Mouse (Mus musculus): Measurements from ENCODE around the gene Vps18. TPM values are rescaled to one million over a fixed set of nuclear protein-coding genes. Genes with fewer than 3 reads are reported as not detected.

Gene Vps18
- 32.5 and 33.6 TPM in 2 replicates for polyA plus RNA-seq (2015; fragmentation: Nextera tagmentation; extraction: Ambion mirVana)

- under 1% methylated on average over 31 of the region's 31 CpGs for WGBS
- peaks cover 2% of the 10 kb centered on the region; the same call in 1 of the 2 replicates for H3K36me3 ChIP-seq (ENCODE audit: control insufficient read depth, insufficient read depth)
- H3K27ac ChIP-seq (ENCODE audit: low read length) = peak within 1 kb of the TSS; percentile 76
- peak within 1 kb of the TSS; percentile 80 for H3K9ac ChIP-seq (replicated peaks; ENCODE audit: low read depth, low read length)
- H3K4me1 ChIP-seq (replicated peaks; ENCODE audit: control insufficient read depth, insufficient read depth, low read length) = peaks cover 17% of the 10 kb centered on the region
- peak within 1 kb of the TSS; percentile 83 for H3K4me2 ChIP-seq (ENCODE audit: low read length)
- peak within 1 kb of the TSS; percentile 78 for H3K4me3 ChIP-seq (replicated peaks; ENCODE audit: low read length)
- ATAC-seq = peak; percentile 95
- H3K9me3 ChIP-seq (ENCODE audit: control insufficient read depth, low read length) = no peaks in the 10 kb centered on the region
- H3K27me3 ChIP-seq (replicated peaks; ENCODE audit: control insufficient read depth, insufficient read depth, low read length) = no peaks in the 10 kb centered on the region
These were observed at the start of gene Vps18 for GRCm38 (mm10) chr2:119288270-119288882. TSS of gene Vps18 (plus strand) at chr2:119288740.

GRCm38 (mm10) chr2:119240075-119240818 is 48.3 kb upstream of the Vps18 start:
- no peaks in the 10 kb centered on the region for H3K36me3 ChIP-seq (ENCODE audit: control insufficient read depth, insufficient read depth)
- H3K4me2 ChIP-seq (ENCODE audit: low read length) = no peak overlapping the region
- H3K9me3 ChIP-seq (ENCODE audit: control insufficient read depth, low read length) = no peaks in the 10 kb centered on the region
- no peak overlapping the region for H3K4me3 ChIP-seq (replicated peaks; ENCODE audit: low read length)
- H3K4me1 ChIP-seq (replicated peaks; ENCODE audit: control insufficient read depth, insufficient read depth, low read length) = peaks cover 11% of the 10 kb centered on the region
- H3K27me3 ChIP-seq (replicated peaks; ENCODE audit: control insufficient read depth, insufficient read depth, low read length) = peaks cover 44% of the 10 kb centered on the region
- 69% methylated on average over 4 of the region's 4 CpGs for WGBS
- H3K9ac ChIP-seq (replicated peaks; ENCODE audit: low read depth, low read length) = no peak overlapping the region
- no peak for ATAC-seq
- no peak overlapping the region for H3K27ac ChIP-seq (ENCODE audit: low read length)

GRCm38 (mm10) chr2:119240819-119241186 is 47.7 kb upstream of the Vps18 start:
- no peak for ATAC-seq
- Histone ChIP-seq H3K36me3 (ENCODE audit: control insufficient read depth, insufficient read depth) (no peaks in the 10 kb centered on the region), H3K4me2 (ENCODE audit: low read length) (no peak overlapping the region), H3K9me3 (ENCODE audit: control insufficient read depth, low read length) (no peaks in the 10 kb centered on the region), H3K4me1 (replicated peaks; ENCODE audit: control insufficient read depth, insufficient read depth, low read length) (peaks cover 11% of the 10 kb centered on the region), H3K27me3 (replicated peaks; ENCODE audit: control insufficient read depth, insufficient read depth, low read length) (peaks cover 39% of the 10 kb centered on the region), H3K9ac (replicated peaks; ENCODE audit: low read depth, low read length) (no peak overlapping the region), H3K4me3 (replicated peaks; ENCODE audit: low read length) (no peak overlapping the region), H3K27ac (ENCODE audit: low read length) (no peak overlapping the region)
- WGBS = 91% methylated on average over 4 of the region's 4 CpGs

- ATAC-seq = no peak
- no peaks in the 10 kb centered on the region for H3K36me3 ChIP-seq (ENCODE audit: control insufficient read depth, insufficient read depth)
- H3K9me3 ChIP-seq (ENCODE audit: control insufficient read depth, low read length) = no peaks in the 10 kb centered on the region
- H3K27ac ChIP-seq (ENCODE audit: low read length) = no peak overlapping the region
- H3K4me1 ChIP-seq (replicated peaks; ENCODE audit: control insufficient read depth, insufficient read depth, low read length) = peaks cover 4% of the 10 kb centered on the region
- H3K27me3 ChIP-seq (replicated peaks; ENCODE audit: control insufficient read depth, insufficient read depth, low read length) = peaks cover 21% of the 10 kb centered on the region
- no peak overlapping the region for H3K4me2 ChIP-seq (ENCODE audit: low read length)
- H3K4me3 ChIP-seq (replicated peaks; ENCODE audit: low read length) = no peak overlapping the region
- WGBS = 81% methylated on average over 9 of the region's 9 CpGs
- H3K9ac ChIP-seq (replicated peaks; ENCODE audit: low read depth, low read length) = no peak overlapping the region
These were observed 46.0 kb upstream of the Vps18 start for GRCm38 (mm10) chr2:119242548-119242947.

GRCm38 (mm10) chr2:119245246-119245645 is 43.3 kb upstream of the Vps18 start:
- WGBS = 91% methylated on average over 7 of the region's 7 CpGs
- ATAC-seq = no peak
- Histone ChIP-seq H3K4me1 (replicated peaks; ENCODE audit: control insufficient read depth, insufficient read depth, low read length) (no peaks in the 10 kb centered on the region), H3K4me2 (ENCODE audit: low read length) (no peak overlapping the region), H3K9me3 (ENCODE audit: control insufficient read depth, low read length) (no peaks in the 10 kb centered on the region), H3K27me3 (replicated peaks; ENCODE audit: control insufficient read depth, insufficient read depth, low read length) (no peaks in the 10 kb centered on the region), H3K36me3 (ENCODE audit: control insufficient read depth, insufficient read depth) (no peaks in the 10 kb centered on the region), H3K4me3 (replicated peaks; ENCODE audit: low read length) (no peak overlapping the region), H3K27ac (ENCODE audit: low read length) (no peak overlapping the region), H3K9ac (replicated peaks; ENCODE audit: low read depth, low read length) (no peak overlapping the region)

- H3K36me3 ChIP-seq (ENCODE audit: control insufficient read depth, insufficient read depth) = no peaks in the 10 kb centered on the region
- no peak for ATAC-seq
- WGBS = 85% methylated on average over 9 of the region's 9 CpGs
- no peak overlapping the region for H3K27ac ChIP-seq (ENCODE audit: low read length)
- H3K4me1 ChIP-seq (replicated peaks; ENCODE audit: control insufficient read depth, insufficient read depth, low read length) = 0 out of 2 replicates have a peak, but pooled peaks cover 2% of the 10 kb centered on the region
- H3K9ac ChIP-seq (replicated peaks; ENCODE audit: low read depth, low read length) = no peak overlapping the region
- no peak overlapping the region for H3K4me3 ChIP-seq (replicated peaks; ENCODE audit: low read length)
- no peaks in the 10 kb centered on the region for H3K27me3 ChIP-seq (replicated peaks; ENCODE audit: control insufficient read depth, insufficient read depth, low read length)
- no peaks in the 10 kb centered on the region for H3K9me3 ChIP-seq (ENCODE audit: control insufficient read depth, low read length)
- no peak overlapping the region for H3K4me2 ChIP-seq (ENCODE audit: low read length)
These were observed 40.6 kb upstream of the Vps18 start for GRCm38 (mm10) chr2:119247904-119248303.

GRCm38 (mm10) chr2:119249592-119250061 is 38.9 kb upstream of the Vps18 start:
- Histone ChIP-seq H3K4me2 (ENCODE audit: low read length) (no peak overlapping the region), H3K27me3 (replicated peaks; ENCODE audit: control insufficient read depth, insufficient read depth, low read length) (peaks cover 4% of the 10 kb centered on the region), H3K27ac (ENCODE audit: low read length) (no peak overlapping the region), H3K36me3 (ENCODE audit: control insufficient read depth, insufficient read depth) (no peaks in the 10 kb centered on the region), H3K4me3 (replicated peaks; ENCODE audit: low read length) (no peak overlapping the region), H3K9me3 (ENCODE audit: control insufficient read depth, low read length) (no peaks in the 10 kb centered on the region), H3K4me1 (replicated peaks; ENCODE audit: control insufficient read depth, insufficient read depth, low read length) (0 out of 2 replicates have a peak, but pooled peaks cover 2% of the 10 kb centered on the region), H3K9ac (replicated peaks; ENCODE audit: low read depth, low read length) (no peak overlapping the region)
- ATAC-seq = no peak
- 76% methylated on average over 4 of the region's 4 CpGs for WGBS

- 57% methylated on average over 5 of the region's 5 CpGs for WGBS
- no peaks in the 10 kb centered on the region for H3K36me3 ChIP-seq (ENCODE audit: control insufficient read depth, insufficient read depth)
- no peak overlapping the region for H3K9ac ChIP-seq (replicated peaks; ENCODE audit: low read depth, low read length)
- no peak overlapping the region for H3K4me2 ChIP-seq (ENCODE audit: low read length)
- H3K27me3 ChIP-seq (replicated peaks; ENCODE audit: control insufficient read depth, insufficient read depth, low read length) = peaks cover 8% of the 10 kb centered on the region
- 0 out of 2 replicates have a peak, but pooled peaks cover 2% of the 10 kb centered on the region for H3K4me1 ChIP-seq (replicated peaks; ENCODE audit: control insufficient read depth, insufficient read depth, low read length)
- ATAC-seq = 0 out of 2 replicates have a peak, but pooled peaks have one; percentile 10
- no peak overlapping the region for H3K4me3 ChIP-seq (replicated peaks; ENCODE audit: low read length)
- H3K27ac ChIP-seq (ENCODE audit: low read length) = no peak overlapping the region
- no peaks in the 10 kb centered on the region for H3K9me3 ChIP-seq (ENCODE audit: control insufficient read depth, low read length)
These were observed 38.2 kb upstream of the Vps18 start for GRCm38 (mm10) chr2:119250377-119250776.

- WGBS = 16% methylated on average over 11 of the region's 11 CpGs
- peak; percentile 59; the same call in 1 of the 2 replicates for ATAC-seq
- Histone ChIP-seq H3K36me3 (ENCODE audit: control insufficient read depth, insufficient read depth) (no peaks in the 10 kb centered on the region), H3K4me2 (ENCODE audit: low read length) (no peak overlapping the region), H3K4me3 (replicated peaks; ENCODE audit: low read length) (no peak overlapping the region), H3K9ac (replicated peaks; ENCODE audit: low read depth, low read length) (no peak overlapping the region), H3K9me3 (ENCODE audit: control insufficient read depth, low read length) (no peaks in the 10 kb centered on the region), H3K27ac (ENCODE audit: low read length) (no peak overlapping the region), H3K4me1 (replicated peaks; ENCODE audit: control insufficient read depth, insufficient read depth, low read length) (0 out of 2 replicates have a peak, but pooled peaks cover 2% of the 10 kb centered on the region), H3K27me3 (replicated peaks; ENCODE audit: control insufficient read depth, insufficient read depth, low read length) (peaks cover 8% of the 10 kb centered on the region)
These were observed 37.6 kb upstream of the Vps18 start for GRCm38 (mm10) chr2:119250826-119251478.
